Mouse (Mus musculus): ENCODE data around the gene Adgrg7. TPM values are rescaled to one million over a fixed set of nuclear protein-coding genes. Genes with fewer than 3 reads are reported as not detected.

Adgrg7 gene
- polyA plus RNA-seq, 1 experiment = 8.0 TPM

DNA sequence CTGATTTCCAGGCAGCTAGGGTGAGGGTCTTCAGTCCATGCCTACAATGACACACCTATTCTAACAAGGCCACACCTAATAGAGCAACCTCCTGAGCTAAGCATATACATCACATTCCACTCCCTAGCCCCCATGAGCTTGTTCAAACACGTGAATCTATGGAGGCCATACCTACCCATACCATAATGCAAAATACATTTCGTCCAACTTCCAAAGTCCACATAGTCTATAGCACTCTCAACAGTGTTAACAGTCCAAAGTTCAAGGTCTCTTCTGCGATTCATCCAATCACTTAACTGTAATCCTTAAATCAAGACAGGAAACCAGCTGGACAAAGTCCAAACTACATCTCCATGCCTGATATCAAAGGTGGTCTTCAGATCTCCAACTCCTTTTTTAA lies 85.6 kb downstream of the Adgrg7 start:
- Histone ChIP-seq H3K27me3 (ENCODE audit: control insufficient read depth, insufficient read depth, low read length) (no peaks in the 10 kb centered on the region), H3K36me3 (ENCODE audit: control insufficient read depth, insufficient read depth, low read length) (peaks cover 55% of the 10 kb centered on the region), H3K4me1 (ENCODE audit: control insufficient read depth, insufficient read depth, insufficient read length, low read length) (peaks cover 8% of the 10 kb centered on the region; the same call in 1 of the 2 replicates), H3K27ac (ENCODE audit: insufficient read depth, low read depth, low read length) (peak overlapping the region; percentile 60; the same call in 1 of the 2 replicates), H3K4me3 (ENCODE audit: low read depth, low read length) (no peak overlapping the region)
- WGBS = 34% methylated on average over 3 of the region's 3 CpGs
- TF ChIP-seq POLR2A (IDR thresholded peaks at IDR 0.05; ENCODE audit: low read depth, low read length) = no peak
- TF ChIP-seq CTCF (IDR thresholded peaks at IDR 0.05; ENCODE audit: extremely low read depth, insufficient read length, insufficient replicate concordance, low read depth, low read length) = no peak

DNA sequence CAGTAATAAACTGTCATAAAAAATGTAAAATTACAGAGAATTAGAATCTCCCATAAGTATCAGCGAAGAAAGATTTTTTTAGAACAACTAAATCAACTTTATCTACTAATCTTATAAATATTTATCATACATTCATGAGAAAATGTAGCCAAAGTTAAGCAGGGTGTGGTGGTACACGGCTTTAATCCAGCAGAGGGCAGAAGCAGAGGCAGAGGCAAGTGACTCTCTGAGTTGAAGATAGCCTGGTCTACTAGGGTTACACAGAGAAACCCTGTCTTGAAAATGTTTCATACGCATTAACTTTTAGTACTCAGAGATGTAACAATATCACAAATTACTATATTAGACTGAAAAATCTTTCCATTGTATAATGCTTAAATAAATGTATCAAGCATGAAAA lies 89.9 kb downstream of the Adgrg7 start:
- 70% methylated on average over 3 of the region's 3 CpGs for WGBS
- Histone ChIP-seq H3K4me1 (ENCODE audit: control insufficient read depth, insufficient read depth, insufficient read length, low read length) (peaks cover 5% of the 10 kb centered on the region; the same call in 1 of the 2 replicates), H3K27me3 (ENCODE audit: control insufficient read depth, insufficient read depth, low read length) (no peaks in the 10 kb centered on the region), H3K36me3 (ENCODE audit: control insufficient read depth, insufficient read depth, low read length) (peaks cover 59% of the 10 kb centered on the region), H3K27ac (ENCODE audit: insufficient read depth, low read depth, low read length) (no peak overlapping the region), H3K4me3 (ENCODE audit: low read depth, low read length) (no peak overlapping the region)
- TF ChIP-seq CTCF (IDR thresholded peaks at IDR 0.05; ENCODE audit: extremely low read depth, insufficient read length, insufficient replicate concordance, low read depth, low read length) = no peak
- no peak for TF ChIP-seq POLR2A (IDR thresholded peaks at IDR 0.05; ENCODE audit: low read depth, low read length)

DNA sequence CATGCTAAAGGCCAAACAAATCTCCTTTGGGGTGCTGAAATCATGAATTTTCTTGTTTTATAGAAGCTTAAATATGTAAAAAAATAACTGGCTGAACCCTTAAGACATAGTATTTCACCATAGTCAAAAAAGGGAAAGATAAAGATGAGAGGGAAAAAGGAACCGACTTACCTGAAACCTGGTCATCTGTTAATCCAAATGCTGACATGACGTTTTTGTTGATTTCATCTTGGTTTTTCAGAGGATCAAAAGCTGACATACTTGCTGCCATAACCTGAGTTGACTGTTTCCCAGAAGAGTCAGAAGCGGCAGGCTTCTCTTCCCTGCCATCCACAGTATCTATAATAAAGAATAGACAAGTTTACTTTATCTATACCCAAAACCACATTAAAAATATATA lies 94.8 kb downstream of the Adgrg7 start:
- Histone ChIP-seq H3K4me3 (ENCODE audit: low read depth, low read length) (no peak overlapping the region), H3K27ac (ENCODE audit: insufficient read depth, low read depth, low read length) (no peak overlapping the region), H3K4me1 (ENCODE audit: control insufficient read depth, insufficient read depth, insufficient read length, low read length) (no peaks in the 10 kb centered on the region), H3K36me3 (ENCODE audit: control insufficient read depth, insufficient read depth, low read length) (peaks cover 55% of the 10 kb centered on the region), H3K27me3 (ENCODE audit: control insufficient read depth, insufficient read depth, low read length) (no peaks in the 10 kb centered on the region)
- 88% methylated on average over 3 of the region's 3 CpGs for WGBS
- no peak for TF ChIP-seq POLR2A (IDR thresholded peaks at IDR 0.05; ENCODE audit: low read depth, low read length)
- no peak for TF ChIP-seq CTCF (IDR thresholded peaks at IDR 0.05; ENCODE audit: extremely low read depth, insufficient read length, insufficient replicate concordance, low read depth, low read length)

DNA sequence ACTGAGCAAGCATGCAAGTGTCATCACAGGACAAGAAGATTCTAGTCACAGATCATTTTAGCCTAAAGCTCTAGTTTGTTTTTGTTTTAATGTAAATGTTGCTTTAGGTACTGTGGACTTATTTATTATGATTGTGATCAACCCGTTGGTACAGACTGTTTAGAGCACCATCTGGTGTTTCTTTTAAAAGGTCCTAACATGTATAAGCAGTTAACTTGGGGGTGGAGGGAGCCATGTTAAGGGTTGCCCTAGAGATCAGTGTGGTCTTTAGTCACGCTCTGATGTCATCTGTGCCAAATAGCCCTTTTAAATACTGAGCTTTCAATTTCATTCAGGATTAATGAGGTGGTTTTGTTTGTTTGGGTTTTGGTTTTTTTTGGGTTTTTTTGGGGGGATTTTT lies 99.2 kb downstream of the Adgrg7 start:
- Histone ChIP-seq H3K27me3 (ENCODE audit: control insufficient read depth, insufficient read depth, low read length) (no peaks in the 10 kb centered on the region), H3K36me3 (ENCODE audit: control insufficient read depth, insufficient read depth, low read length) (peaks cover 54% of the 10 kb centered on the region), H3K4me1 (ENCODE audit: control insufficient read depth, insufficient read depth, insufficient read length, low read length) (no peaks in the 10 kb centered on the region), H3K27ac (ENCODE audit: insufficient read depth, low read depth, low read length) (no peak overlapping the region), H3K4me3 (ENCODE audit: low read depth, low read length) (no peak overlapping the region)
- TF ChIP-seq CTCF (IDR thresholded peaks at IDR 0.05; ENCODE audit: extremely low read depth, insufficient read length, insufficient replicate concordance, low read depth, low read length) = no peak
- no peak for TF ChIP-seq POLR2A (IDR thresholded peaks at IDR 0.05; ENCODE audit: low read depth, low read length)
- 70% methylated on average over 2 of the region's 2 CpGs for WGBS

DNA sequence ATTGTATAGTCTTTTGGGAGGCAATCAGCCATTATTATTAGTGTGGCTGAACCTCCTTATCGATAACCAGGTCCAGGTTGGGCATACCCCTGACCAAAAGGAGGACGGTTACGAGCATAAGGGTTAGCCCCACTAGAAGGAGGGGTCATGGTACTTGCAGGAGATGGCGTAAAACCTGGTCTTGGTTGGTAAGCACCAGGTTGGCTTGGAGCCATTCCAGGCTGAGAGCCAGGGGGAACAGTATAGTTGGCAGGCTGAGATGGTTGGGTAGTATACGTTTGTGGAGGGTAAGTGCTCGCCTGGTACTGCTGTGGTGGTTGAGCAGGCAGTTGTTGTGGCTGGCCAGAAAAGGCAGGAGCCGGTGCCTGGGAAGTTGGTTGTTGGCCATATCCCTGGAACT lies 104.9 kb downstream of the Adgrg7 start:
- Histone ChIP-seq H3K4me3 (ENCODE audit: low read depth, low read length) (no peak overlapping the region), H3K27ac (ENCODE audit: insufficient read depth, low read depth, low read length) (no peak overlapping the region), H3K36me3 (ENCODE audit: control insufficient read depth, insufficient read depth, low read length) (peaks cover 50% of the 10 kb centered on the region), H3K4me1 (ENCODE audit: control insufficient read depth, insufficient read depth, insufficient read length, low read length) (no peaks in the 10 kb centered on the region), H3K27me3 (ENCODE audit: control insufficient read depth, insufficient read depth, low read length) (no peaks in the 10 kb centered on the region)
- TF ChIP-seq CTCF (IDR thresholded peaks at IDR 0.05; ENCODE audit: extremely low read depth, insufficient read length, insufficient replicate concordance, low read depth, low read length) (no peak), POLR2A (IDR thresholded peaks at IDR 0.05; ENCODE audit: low read depth, low read length) (no peak)
- WGBS = 83% methylated on average over 7 of the region's 7 CpGs

DNA sequence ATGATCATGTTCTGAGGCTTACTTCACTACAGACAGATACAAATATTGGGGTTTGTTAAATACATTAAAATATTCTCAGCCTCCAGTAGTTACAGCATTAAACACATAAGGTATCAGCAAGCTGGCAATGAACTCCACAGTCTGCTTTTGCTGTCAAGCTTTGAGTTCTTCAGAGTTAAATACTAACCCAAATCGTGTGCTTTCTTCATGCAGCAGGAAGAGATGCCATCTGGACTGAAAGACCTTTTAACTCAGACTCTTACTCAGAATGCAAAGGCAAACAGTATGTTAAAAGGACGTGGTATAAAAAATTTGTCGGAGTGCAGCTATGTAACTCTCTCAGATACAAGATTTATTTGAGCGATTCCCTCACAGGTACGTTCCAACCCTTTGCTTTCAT lies 108.9 kb downstream of the Adgrg7 start:
- Histone ChIP-seq H3K27ac (ENCODE audit: insufficient read depth, low read depth, low read length) (no peak overlapping the region), H3K4me3 (ENCODE audit: low read depth, low read length) (no peak overlapping the region), H3K36me3 (ENCODE audit: control insufficient read depth, insufficient read depth, low read length) (peaks cover 49% of the 10 kb centered on the region), H3K27me3 (ENCODE audit: control insufficient read depth, insufficient read depth, low read length) (no peaks in the 10 kb centered on the region), H3K4me1 (ENCODE audit: control insufficient read depth, insufficient read depth, insufficient read length, low read length) (no peaks in the 10 kb centered on the region)
- WGBS = 82% methylated on average over 5 of the region's 5 CpGs
- TF ChIP-seq CTCF (IDR thresholded peaks at IDR 0.05; ENCODE audit: extremely low read depth, insufficient read length, insufficient replicate concordance, low read depth, low read length) (no peak), POLR2A (IDR thresholded peaks at IDR 0.05; ENCODE audit: low read depth, low read length) (no peak)

- H3K4me1 ChIP-seq (ENCODE audit: control insufficient read depth, insufficient read depth, insufficient read length, low read length) = no peaks in the 10 kb centered on the region
- no peak for TF ChIP-seq POLR2A (IDR thresholded peaks at IDR 0.05; ENCODE audit: low read depth, low read length)
- no peak for TF ChIP-seq CTCF (IDR thresholded peaks at IDR 0.05; ENCODE audit: extremely low read depth, insufficient read length, insufficient replicate concordance, low read depth, low read length)
- 84% methylated on average over 8 of the region's 8 CpGs for WGBS
- peaks cover 18% of the 10 kb centered on the region for H3K36me3 ChIP-seq (ENCODE audit: control insufficient read depth, insufficient read depth, low read length)
- H3K4me3 ChIP-seq (ENCODE audit: low read depth, low read length) = no peak overlapping the region
- H3K27ac ChIP-seq (ENCODE audit: insufficient read depth, low read depth, low read length) = no peak overlapping the region
- no peaks in the 10 kb centered on the region for H3K27me3 ChIP-seq (ENCODE audit: control insufficient read depth, insufficient read depth, low read length)
These were observed 114.5 kb downstream of the Adgrg7 start for GRCm38 (mm10) chr16:56681010-56681645.
